Mouse (Mus musculus) midbrain, embryonic 15.5 days (tissue): Measurements from ENCODE around the gene Tnfsf11. TPM values are rescaled to one million over a fixed set of nuclear protein-coding genes. Genes with fewer than 3 reads are reported as not detected.

Experiments
- ATAC-seq: fragments of 200-750 bp; cut with Nextera tagmentation; replicated peaks from 2 replicates; pipeline ENCODE4 v1.8.0; 2017; ENCODE audit warnings: moderate TSS enrichment
- H3K27ac ChIP-seq: fragments of 300-500 bp; sonication (generic); 2 replicates; pipeline ENCODE4 v1.5.1; 2015; ENCODE audit warnings: mild to moderate bottlenecking, inconsistent platforms
- H3K27me3 ChIP-seq: fragments of 300-500 bp; sonication (generic); replicated peaks from 2 replicates; pipeline ENCODE4 v1.6.1; 2015; ENCODE audit warnings: inconsistent platforms
- H3K36me3 ChIP-seq: fragments of 300-500 bp; sonication (generic); replicated peaks from 2 replicates; pipeline ENCODE4 v1.6.1; 2015; ENCODE audit warnings: inconsistent platforms
- H3K4me1 ChIP-seq: fragments of 300-500 bp; sonication (generic); 2 replicates; pipeline ENCODE4 v1.6.1; 2015; ENCODE audit warnings: inconsistent platforms
- H3K4me2 ChIP-seq: fragments of 300-500 bp; sonication (generic); 2 replicates; pipeline ENCODE4 v1.6.1; 2015; ENCODE audit warnings: inconsistent platforms, mild to moderate bottlenecking, moderate library complexity
- H3K4me3 ChIP-seq: fragments of 300-500 bp; sonication (generic); 2 replicates; pipeline ENCODE4 v1.5.1; 2015; ENCODE audit warnings: mild to moderate bottlenecking, inconsistent platforms
- H3K9ac ChIP-seq: fragments of 300-500 bp; sonication (generic); 2 replicates; pipeline ENCODE4 v1.6.1; 2015; ENCODE audit warnings: mild to moderate bottlenecking, inconsistent platforms
- H3K9me3 ChIP-seq: fragments of 300-500 bp; sonication (generic); 2 replicates; pipeline ENCODE4 v1.6.1; 2016; ENCODE audit warnings: inconsistent platforms
- WGBS: fragments of 180-500 bp; shearing (Covaris S2); methylation state at CpG from one replicate; pipeline ENCODE4 v1.1.7; 2015; ENCODE audit warnings: mixed read lengths; 5-methylcytosine and 5-hydroxymethylcytosine counted together
- polyA plus RNA-seq: library from polyadenylated mRNA; unstranded; fragments of >200 nt; fragmentation: Nextera tagmentation; extraction: Ambion mirVana; gene quantifications from 2 replicates; pipeline ENCODE4 v1.2.1, GENCODE M21; 2015

Tnfsf11 gene
- polyA plus RNA-seq, 1 experiment from 2014 or later: 0.08 TPM

GRCm38 (mm10) chr14:78282490-78282889 is 25.4 kb downstream of the Tnfsf11 start:
- peaks cover 5% of the 10 kb centered on the region; the same call in 1 of the 2 replicates for H3K4me1 ChIP-seq
- 0 out of 2 replicates have a peak, but pooled peaks cover 4% of the 10 kb centered on the region for H3K27me3 ChIP-seq
- no peak overlapping the region for H3K4me2 ChIP-seq
- WGBS: 68% methylated on average over 11 of the region's 11 CpGs
- H3K27ac ChIP-seq: no peak overlapping the region
- H3K4me3 ChIP-seq: no peak overlapping the region
- no peaks in the 10 kb centered on the region for H3K36me3 ChIP-seq
- no peak overlapping the region for H3K9ac ChIP-seq
- ATAC-seq: no peak
- H3K9me3 ChIP-seq: no peaks in the 10 kb centered on the region

GRCm38 (mm10) chr14:78276395-78276930 is 31.4 kb downstream of the Tnfsf11 start:
- Histone ChIP-seq H3K4me3 (no peak overlapping the region), H3K27me3 (no peaks in the 10 kb centered on the region), H3K4me2 (no peak overlapping the region), H3K9ac (no peak overlapping the region), H3K9me3 (no peaks in the 10 kb centered on the region), H3K36me3 (no peaks in the 10 kb centered on the region), H3K4me1 (no peaks in the 10 kb centered on the region), H3K27ac (no peak overlapping the region)
- WGBS: 76% methylated on average over 18 of the region's 18 CpGs
- ATAC-seq: no peak

- Histone ChIP-seq H3K4me3 (no peak overlapping the region), H3K4me1 (no peaks in the 10 kb centered on the region), H3K9me3 (no peaks in the 10 kb centered on the region), H3K36me3 (no peaks in the 10 kb centered on the region), H3K9ac (no peak overlapping the region), H3K27ac (no peak overlapping the region), H3K27me3 (no peaks in the 10 kb centered on the region), H3K4me2 (no peak overlapping the region)
- WGBS: 91% methylated on average over 5 of the region's 5 CpGs
- no peak for ATAC-seq
Observed at GRCm38 (mm10) chr14:78274851-78275250, 33.0 kb downstream of the Tnfsf11 start.

GRCm38 (mm10) chr14:78274146-78274545 is 33.7 kb downstream of the Tnfsf11 start:
- Histone ChIP-seq H3K36me3 (no peaks in the 10 kb centered on the region), H3K9me3 (no peaks in the 10 kb centered on the region), H3K4me1 (no peaks in the 10 kb centered on the region), H3K9ac (no peak overlapping the region), H3K27ac (no peak overlapping the region), H3K4me2 (no peak overlapping the region), H3K27me3 (no peaks in the 10 kb centered on the region), H3K4me3 (no peak overlapping the region)
- ATAC-seq: no peak
- 87% methylated on average over 9 of the region's 9 CpGs for whole genome bisulfite sequencing

- no peak overlapping the region for H3K4me3 ChIP-seq
- 74% methylated on average over 7 of the region's 7 CpGs for WGBS
- no peaks in the 10 kb centered on the region for H3K9me3 ChIP-seq
- H3K4me2 ChIP-seq: no peak overlapping the region
- no peaks in the 10 kb centered on the region for H3K36me3 ChIP-seq
- H3K9ac ChIP-seq: no peak overlapping the region
- H3K27me3 ChIP-seq: no peaks in the 10 kb centered on the region
- no peak overlapping the region for H3K27ac ChIP-seq
- H3K4me1 ChIP-seq: no peaks in the 10 kb centered on the region
- ATAC-seq: no peak
Observed at GRCm38 (mm10) chr14:78273571-78273970, 34.3 kb downstream of the Tnfsf11 start.

GRCm38 (mm10) chr14:78264876-78265275 is 43.0 kb downstream of the Tnfsf11 start:
- H3K4me3 ChIP-seq: no peak overlapping the region
- H3K4me2 ChIP-seq: no peak overlapping the region
- H3K9me3 ChIP-seq: no peaks in the 10 kb centered on the region
- no peak for ATAC-seq
- no peak overlapping the region for H3K9ac ChIP-seq
- no peaks in the 10 kb centered on the region for H3K27me3 ChIP-seq
- no peak overlapping the region for H3K27ac ChIP-seq
- no peaks in the 10 kb centered on the region for H3K36me3 ChIP-seq
- peaks cover 3% of the 10 kb centered on the region; the same call in 1 of the 2 replicates for H3K4me1 ChIP-seq
- 89% methylated on average over 6 of the region's 6 CpGs for WGBS

GRCm38 (mm10) chr14:78262596-78262995 is 45.2 kb downstream of the Tnfsf11 start:
- 93% methylated on average over 7 of the region's 7 CpGs for whole genome bisulfite sequencing
- Histone ChIP-seq H3K9ac (no peak overlapping the region), H3K27me3 (no peaks in the 10 kb centered on the region), H3K4me3 (no peak overlapping the region), H3K36me3 (no peaks in the 10 kb centered on the region), H3K9me3 (no peaks in the 10 kb centered on the region), H3K27ac (no peak overlapping the region), H3K4me2 (no peak overlapping the region), H3K4me1 (peaks cover 3% of the 10 kb centered on the region; the same call in 1 of the 2 replicates)
- ATAC-seq: no peak

GRCm38 (mm10) chr14:78261246-78261645 is 46.6 kb downstream of the Tnfsf11 start:
- no peaks in the 10 kb centered on the region for H3K36me3 ChIP-seq
- peak; percentile 88; the same call in 1 of the 2 replicates for ATAC-seq
- H3K27ac ChIP-seq: no peak overlapping the region
- 70% methylated on average over 7 of the region's 7 CpGs for WGBS
- H3K9ac ChIP-seq: no peak overlapping the region
- no peaks in the 10 kb centered on the region for H3K9me3 ChIP-seq
- no peak overlapping the region for H3K4me3 ChIP-seq
- no peaks in the 10 kb centered on the region for H3K27me3 ChIP-seq
- no peak overlapping the region for H3K4me2 ChIP-seq
- H3K4me1 ChIP-seq: peaks cover 3% of the 10 kb centered on the region; the same call in 1 of the 2 replicates

- no peak overlapping the region for H3K4me3 ChIP-seq
- no peak overlapping the region for H3K27ac ChIP-seq
- no peak overlapping the region for H3K4me2 ChIP-seq
- WGBS: 90% methylated on average over 7 of the region's 7 CpGs
- H3K36me3 ChIP-seq: no peaks in the 10 kb centered on the region
- no peaks in the 10 kb centered on the region for H3K9me3 ChIP-seq
- no peak overlapping the region for H3K9ac ChIP-seq
- no peak for ATAC-seq
- H3K27me3 ChIP-seq: no peaks in the 10 kb centered on the region
- no peaks in the 10 kb centered on the region for H3K4me1 ChIP-seq
Observed at GRCm38 (mm10) chr14:78254017-78254416, 53.8 kb downstream of the Tnfsf11 start.

- ATAC-seq: no peak
- H3K9me3 ChIP-seq: no peaks in the 10 kb centered on the region
Observed at GRCm38 (mm10) chr14:78246601-78247000, 61.2 kb downstream of the Tnfsf11 start.

GRCm38 (mm10) chr14:78244811-78245210 is 63.0 kb downstream of the Tnfsf11 start:
- Histone ChIP-seq H3K4me2 (no peak overlapping the region), H3K4me1 (0 out of 2 replicates have a peak, but pooled peaks cover 2% of the 10 kb centered on the region), H3K9ac (no peak overlapping the region), H3K27ac (no peak overlapping the region), H3K27me3 (no peaks in the 10 kb centered on the region), H3K4me3 (no peak overlapping the region), H3K36me3 (no peaks in the 10 kb centered on the region), H3K9me3 (no peaks in the 10 kb centered on the region)
- WGBS: 80% methylated on average over 4 of the region's 4 CpGs
- no peak for ATAC-seq

More at GRCm38 (mm10) chr14:78246601-78247000, 61.2 kb downstream of the Tnfsf11 start:
- H3K4me1 ChIP-seq: 0 out of 2 replicates have a peak, but pooled peaks cover 2% of the 10 kb centered on the region
- no peaks in the 10 kb centered on the region for H3K27me3 ChIP-seq
- no peak overlapping the region for H3K9ac ChIP-seq
- no peaks in the 10 kb centered on the region for H3K36me3 ChIP-seq
- 74% methylated on average over 5 of the region's 5 CpGs for WGBS
- no peak overlapping the region for H3K27ac ChIP-seq
- H3K4me3 ChIP-seq: no peak overlapping the region
- no peak overlapping the region for H3K4me2 ChIP-seq

- Histone ChIP-seq H3K9ac (no peak overlapping the region), H3K4me2 (no peak overlapping the region), H3K27ac (no peak overlapping the region), H3K36me3 (no peaks in the 10 kb centered on the region), H3K4me3 (no peak overlapping the region), H3K4me1 (0 out of 2 replicates have a peak, but pooled peaks cover 4% of the 10 kb centered on the region), H3K9me3 (no peaks in the 10 kb centered on the region), H3K27me3 (no peaks in the 10 kb centered on the region)
- ATAC-seq: no peak
- 83% methylated on average over 6 of the region's 6 CpGs for WGBS
Observed at GRCm38 (mm10) chr14:78239346-78239745, 68.5 kb downstream of the Tnfsf11 start.

GRCm38 (mm10) chr14:78237238-78237637 is 70.6 kb downstream of the Tnfsf11 start:
- H3K9ac ChIP-seq: no peak overlapping the region
- H3K36me3 ChIP-seq: no peaks in the 10 kb centered on the region
- no peak overlapping the region for H3K27ac ChIP-seq
- H3K4me1 ChIP-seq: 0 out of 2 replicates have a peak, but pooled peaks cover 4% of the 10 kb centered on the region
- no peaks in the 10 kb centered on the region for H3K9me3 ChIP-seq
- no peak overlapping the region for H3K4me3 ChIP-seq
- no peak overlapping the region for H3K4me2 ChIP-seq
- WGBS: 78% methylated on average over 6 of the region's 6 CpGs
- no peak for ATAC-seq
- H3K27me3 ChIP-seq: no peaks in the 10 kb centered on the region
